Mouse (Mus musculus) G1E (cell line): ENCODE measurements around the gene Heatr5b.

Source experiments
- CTCF ChIP-seq: IDR thresholded peaks from 2 replicates; pipeline ENCODE4 v1.5.1; 2012; ENCODE audit warnings: low read depth, low read length, inconsistent platforms, mixed read lengths
- GATA1 ChIP-seq: IDR thresholded peaks from 2 replicates; pipeline ENCODE4 v1.6.1; 2012; ENCODE audit warnings: borderline replicate concordance, low read length, inconsistent platforms, mixed read lengths
- TAL1 ChIP-seq: conservative IDR thresholded peaks from 2 replicates; pipeline ENCODE4 v1.6.1; 2012; ENCODE audit warnings: low read depth, low read length, inconsistent platforms, mixed read lengths

- TF ChIP-seq GATA1 = no peak
- TF ChIP-seq CTCF = no peak
- TF ChIP-seq TAL1 = no peak
Measured at GRCm38 (mm10) chr17:78719086-78719485, 116.1 kb downstream of the Heatr5b start.
